Mouse (Mus musculus) lung, adult 2 months (tissue): ENCODE results near the gene S100a3.

Experiments
- CTCF ChIP-seq: fragments of 200-500 bp; IDR thresholded peaks from 2 replicates; pipeline ENCODE4 v1.5.1; 2011; ENCODE audit warnings: mild to moderate bottlenecking, low read length, control low read depth; ENCODE audit not compliant: insufficient read depth
- POLR2A ChIP-seq: fragments of 200-500 bp; IDR thresholded peaks from 2 replicates; pipeline ENCODE4 v1.6.1; 2011; ENCODE audit warnings: low read depth, mild to moderate bottlenecking, control low read depth, low read length, borderline replicate concordance; ENCODE audit errors: extremely low read depth

DNA sequence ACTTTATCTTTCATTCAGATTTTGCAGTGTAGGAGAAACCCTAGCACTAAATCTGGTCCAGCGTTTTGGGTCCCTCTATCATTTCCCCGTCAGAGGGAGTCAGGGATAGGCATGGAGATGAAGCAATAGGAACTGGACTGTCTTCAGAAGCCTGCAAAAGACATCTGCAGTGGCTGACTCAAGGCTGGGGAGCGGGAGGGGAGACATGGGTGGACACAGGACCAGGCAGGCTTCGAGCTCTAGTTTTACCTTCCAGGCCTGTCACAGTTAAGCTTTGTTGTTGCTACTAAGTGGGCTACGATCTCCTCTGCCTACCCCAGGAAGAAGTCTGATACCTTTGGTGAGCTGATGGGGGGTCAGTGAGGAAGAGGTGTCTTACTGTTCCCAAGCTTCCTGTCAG lies 48.1 kb upstream of the S100a3 start:
- no peak for TF ChIP-seq CTCF
- TF ChIP-seq POLR2A: no peak
